ENCODE assay signal across 9 mouse cellular contexts in the genomic region with DNA sequence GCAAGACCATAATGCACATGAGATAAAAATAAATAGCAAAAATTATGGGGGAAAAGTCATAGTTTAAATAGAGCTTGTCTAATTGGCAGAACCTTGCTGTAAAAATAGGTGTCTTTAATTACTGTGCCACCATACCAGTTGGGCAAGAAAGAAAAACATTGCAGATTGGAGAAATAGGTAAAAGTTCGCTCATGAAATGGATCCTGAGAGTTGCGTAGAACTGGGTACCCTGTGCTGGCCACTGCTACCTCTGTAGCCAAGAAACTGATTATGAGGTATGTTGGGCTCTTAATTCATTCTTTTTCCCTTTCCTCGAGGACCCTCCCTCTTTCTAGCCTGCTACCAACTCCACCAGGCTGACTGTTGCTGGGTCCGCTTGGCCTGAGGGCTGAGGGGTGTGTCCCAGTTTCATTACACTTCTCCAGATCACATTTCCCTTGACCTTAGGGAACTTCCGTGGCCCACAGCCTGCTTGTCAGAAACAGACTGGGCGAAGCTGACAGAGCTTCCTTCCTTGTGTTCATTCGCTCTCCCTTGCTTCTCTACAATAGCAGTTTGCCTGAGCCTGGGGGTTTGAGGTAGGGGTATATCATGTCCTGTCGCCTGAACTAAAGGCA. TPM values are rescaled to one million over a fixed set of nuclear protein-coding genes. Genes with fewer than 3 reads are reported as not detected.
DNase-seq lines count a peak whose midpoint lies in the region; ATAC-seq and TF ChIP-seq lines count a peak whose summit lies in the region.
"Had no signal": no experiment of that assay in that cellular context is flagged by ENCODE, and none has a peak within 500 bp of the region (broad histone marks: within the 10 kb centered on the region; RNA-seq: fewer than 3 reads in every experiment).

No protein-coding gene starts in this region.

- intact Hi-C loops in gastrocnemius, adult 2 months (cut with DNase I): loop anchor here (5.0 kb wide), 1 partner anchor 46 kb away; no protein-coding TSS in a partner anchor

- WGBS in kidney, postnatal 0 days: 22% methylated on average over 8 of the region's 8 CpGs

- no peaks in the 10 kb centered on the region for H3K36me3 ChIP-seq in kidney, postnatal 0 days (ENCODE audit: insufficient read depth, low read length)
- H3K36me3 ChIP-seq: limb, embryonic 12.5 days had no signal

- no peak; the same call in 1 of the 2 replicates for ATAC-seq in kidney, postnatal 0 days (replicated peaks; ENCODE audit: low FRiP score, low read depth)

- H3K9me3 ChIP-seq in kidney, postnatal 0 days (replicated peaks; ENCODE audit: low read length): no peaks in the 10 kb centered on the region

- no peaks in the 10 kb centered on the region for H3K27me3 ChIP-seq in kidney, postnatal 0 days (ENCODE audit: insufficient read depth, low read length)
- H3K27me3 ChIP-seq: limb, embryonic 12.5 days had no signal

- peak; percentile 78 for DNase-seq in adrenal gland, adult 2 months
- no peak for DNase-seq in adrenal gland, adult 18-20 months (ENCODE audit: low spot score in 2 of 2)
- peak; percentile 78 for DNase-seq in gastrocnemius, adult 2 months
- DNase-seq in kidney, postnatal 0 days (ENCODE audit: low spot score): peak; percentile 74
- peak; percentile 40 to 42 for DNase-seq in lung, postnatal 4 days
- DNase-seq in layer of hippocampus, adult 9-11 months: no peak
- no peak for DNase-seq in cerebellum, postnatal 14 days
- no peak for DNase-seq in cerebellum, postnatal 36 days

- peak overlapping the region; percentile 60 for H3K4me3 ChIP-seq in gastrocnemius, adult 2 months
- H3K4me3 ChIP-seq in kidney, postnatal 0 days (replicated peaks; ENCODE audit: low read depth, low read length): no peak overlapping the region
- H3K4me3 ChIP-seq: limb, embryonic 12.5 days had no signal

- H3K27ac ChIP-seq in gastrocnemius, adult 2 months: peak overlapping the region; percentile 91
- H3K27ac ChIP-seq in kidney, postnatal 0 days: no peak overlapping the region; the same call in 1 of the 2 replicates
- H3K27ac ChIP-seq: limb, embryonic 12.5 days had no signal

- no peak overlapping the region for H3K9ac ChIP-seq in kidney, postnatal 0 days (ENCODE audit: low read depth, low read length)
- H3K9ac ChIP-seq: limb, embryonic 12.5 days had no signal

- no peak for TF ChIP-seq CTCF in gastrocnemius, adult 2 months (IDR thresholded peaks at IDR 0.05)
- no peak for TF ChIP-seq CTCF in kidney, postnatal 0 days (IDR thresholded peaks at IDR 0.05; ENCODE audit: low read depth)

- no peaks in the 10 kb centered on the region for H3K4me1 ChIP-seq in kidney, postnatal 0 days (replicated peaks; ENCODE audit: insufficient read depth, low read length)

- H3K4me2 ChIP-seq in kidney, postnatal 0 days (ENCODE audit: low read length): no peak overlapping the region
- H3K4me2 ChIP-seq: limb, embryonic 12.5 days had no signal

RNA-seq across cellular contexts. Expression of a gene that starts 18.5 kb away (rescaled TPM):
- total RNA-seq in adrenal gland, adult 2 months (2021): not detected
- not detected in 2 replicates for polyA plus RNA-seq in adrenal gland, adult 2 months (2012; rRNA removed)
- not detected for total RNA-seq in adrenal gland, adult 18-20 months (2021)
- total RNA-seq in gastrocnemius, adult 2 months (2021): not detected
- polyA plus RNA-seq in kidney, postnatal 0 days (2015; fragmentation: Nextera tagmentation; extraction: Ambion mirVana): not detected in 2 replicates
- polyA plus RNA-seq: limb, embryonic 12.5 days had no signal

RNA-seq across cellular contexts. Expression of a gene that starts 22.8 kb away (rescaled TPM):
- not detected for total RNA-seq in adrenal gland, adult 2 months (2021)
- not detected in 2 replicates for polyA plus RNA-seq in adrenal gland, adult 2 months (2012; rRNA removed)
- not detected for total RNA-seq in adrenal gland, adult 18-20 months (2021)
- total RNA-seq in gastrocnemius, adult 2 months (2021): 1 to 10 TPM; 1.8 TPM
- polyA plus RNA-seq in kidney, postnatal 0 days (2015; fragmentation: Nextera tagmentation; extraction: Ambion mirVana): not detected in 2 replicates
- polyA plus RNA-seq: limb, embryonic 12.5 days had no signal

RNA-seq across cellular contexts. Expression of a gene that starts 27.1 kb away (rescaled TPM):
- 100 to 1,000 TPM; 223 to 343 TPM for total RNA-seq in adrenal gland, adult 2 months (2021)
- 390 and 417 TPM in 2 replicates for polyA plus RNA-seq in adrenal gland, adult 2 months (2012; rRNA removed)
- total RNA-seq in adrenal gland, adult 18-20 months (2021): 100 to 1,000 TPM; 256 to 257 TPM
- 1,000 to 10,000 TPM; 1,660 to 1,958 TPM for total RNA-seq in gastrocnemius, adult 2 months (2021)
- 89.2 and 95.3 TPM in 2 replicates for polyA plus RNA-seq in kidney, postnatal 0 days (2015; fragmentation: Nextera tagmentation; extraction: Ambion mirVana)

RNA-seq across cellular contexts. Expression of a gene that starts 43.5 kb away (rescaled TPM):
- 10 to 100 TPM; 39.7 to 56.9 TPM for total RNA-seq in adrenal gland, adult 2 months (2021)
- polyA plus RNA-seq in adrenal gland, adult 2 months (2012; rRNA removed): 97.8 and 107 TPM in 2 replicates
- 10 to 100 TPM; 37.8 to 39.7 TPM for total RNA-seq in adrenal gland, adult 18-20 months (2021)
- 10 to 100 TPM in 1 of 2 experiments, 1 to 10 TPM in 1; 9.6 to 14.1 TPM for total RNA-seq in gastrocnemius, adult 2 months (2021)
- 58.0 and 61.3 TPM in 2 replicates for polyA plus RNA-seq in kidney, postnatal 0 days (2015; fragmentation: Nextera tagmentation; extraction: Ambion mirVana)

RNA-seq across cellular contexts. Expression of a gene that starts 48.4 kb away (rescaled TPM):
- total RNA-seq in adrenal gland, adult 2 months (2021): under 1 TPM; 0.45 to 0.58 TPM
- polyA plus RNA-seq in adrenal gland, adult 2 months (2012; rRNA removed): 0.48 and 0.61 TPM in 2 replicates
- total RNA-seq in adrenal gland, adult 18-20 months (2021): 1 to 10 TPM in 1 of 2 experiments, under 1 TPM in 1; 0.56 to 1.3 TPM
- 1 to 10 TPM in 1 of 2 experiments, under 1 TPM in 1; 0.69 to 1.1 TPM for total RNA-seq in gastrocnemius, adult 2 months (2021)
- polyA plus RNA-seq in kidney, postnatal 0 days (2015; fragmentation: Nextera tagmentation; extraction: Ambion mirVana): 0.12 and 0.15 TPM in 2 replicates

Comparison
In these comparisons a context has a peak if more than half of its experiments do, and no peak if none do; other contexts are left out.
1. DNase-seq: peak in adrenal gland, adult 2 months (single experiment), gastrocnemius, adult 2 months (single experiment), kidney, postnatal 0 days (single experiment) and lung, postnatal 4 days (2 of 2); none in adrenal gland, adult 18-20 months (0 of 2), layer of hippocampus, adult 9-11 months (single experiment), cerebellum, postnatal 14 days (0 of 2) and cerebellum, postnatal 36 days (0 of 2).
2. RNA of a gene that starts 27.1 kb away (total RNA-seq): 1,660 to 1,958 TPM in gastrocnemius, adult 2 months; 223 to 343 TPM in adrenal gland, adult 2 months and 256 to 257 TPM in adrenal gland, adult 18-20 months; every median in the first group is over 4 times any median in the second.